Mouse (Mus musculus): Measurements from ENCODE around the gene Usp4. TPM values are rescaled to one million over a fixed set of nuclear protein-coding genes. Genes with fewer than 3 reads are reported as not detected.

Usp4 gene
- polyA plus RNA-seq, 1 experiment = 74.1 TPM

GRCm38 (mm10) chr9:108436182-108436581, 88.5 kb downstream of the Usp4 start, which contains the start of gene BC048562:
Gene BC048562, plus strand, starts transcription at chr9:108436482.
- TF ChIP-seq CTCF (conservative IDR thresholded peaks at IDR 0.05; ENCODE audit: insufficient read depth, insufficient read length, low read depth, low read length) = no peak
- no peak for DNase-seq
- H3K4me1 ChIP-seq (ENCODE audit: control insufficient read depth, insufficient read depth, low read length) = no peaks in the 10 kb centered on the region; the same call in 1 of the 2 replicates
- WGBS = 86% methylated on average over 3 of the region's 3 CpGs
- no peak within 1 kb of the TSS for H3K4me3 ChIP-seq (ENCODE audit: insufficient read depth, low read depth, low read length)
- H3K27ac ChIP-seq (ENCODE audit: insufficient read depth, low read depth, low read length) = no peak within 1 kb of the TSS
- H3K27me3 ChIP-seq (replicated peaks; ENCODE audit: control insufficient read depth, insufficient read depth, low read length) = no peaks in the 10 kb centered on the region
- H3K36me3 ChIP-seq (ENCODE audit: control insufficient read depth, insufficient read depth, low read length) = no peaks in the 10 kb centered on the region

- Histone ChIP-seq H3K4me1 (ENCODE audit: control insufficient read depth, insufficient read depth, low read length) (no peaks in the 10 kb centered on the region), H3K27ac (ENCODE audit: insufficient read depth, low read depth, low read length) (no peak overlapping the region), H3K36me3 (ENCODE audit: control insufficient read depth, insufficient read depth, low read length) (no peaks in the 10 kb centered on the region), H3K27me3 (replicated peaks; ENCODE audit: control insufficient read depth, insufficient read depth, low read length) (no peaks in the 10 kb centered on the region), H3K4me3 (ENCODE audit: insufficient read depth, low read depth, low read length) (no peak overlapping the region)
- 94% methylated on average over 6 of the region's 6 CpGs for WGBS
- TF ChIP-seq CTCF (conservative IDR thresholded peaks at IDR 0.05; ENCODE audit: insufficient read depth, insufficient read length, low read depth, low read length) = no peak
- TF ChIP-seq POLR2A (IDR thresholded peaks at IDR 0.05; ENCODE audit: low read depth, low read length) = no peak
- DNase-seq = no peak
These were observed 91.5 kb downstream of the Usp4 start for GRCm38 (mm10) chr9:108439176-108439575.

- TF ChIP-seq POLR2A (IDR thresholded peaks at IDR 0.05; ENCODE audit: low read depth, low read length) = no peak
- no peak for TF ChIP-seq CTCF (conservative IDR thresholded peaks at IDR 0.05; ENCODE audit: insufficient read depth, insufficient read length, low read depth, low read length)
- Histone ChIP-seq H3K4me1 (ENCODE audit: control insufficient read depth, insufficient read depth, low read length) (no peaks in the 10 kb centered on the region), H3K36me3 (ENCODE audit: control insufficient read depth, insufficient read depth, low read length) (no peaks in the 10 kb centered on the region), H3K4me3 (ENCODE audit: insufficient read depth, low read depth, low read length) (no peak overlapping the region), H3K27me3 (replicated peaks; ENCODE audit: control insufficient read depth, insufficient read depth, low read length) (no peaks in the 10 kb centered on the region), H3K27ac (ENCODE audit: insufficient read depth, low read depth, low read length) (no peak overlapping the region)
- DNase-seq = no peak
- 65% methylated on average over 5 of the region's 5 CpGs for WGBS
These were observed 92.8 kb downstream of the Usp4 start for GRCm38 (mm10) chr9:108440485-108440884.

GRCm38 (mm10) chr9:108441236-108441919, 93.7 kb downstream of the Usp4 start:
- H3K27ac ChIP-seq (ENCODE audit: insufficient read depth, low read depth, low read length) = no peak overlapping the region
- no peak overlapping the region for H3K4me3 ChIP-seq (ENCODE audit: insufficient read depth, low read depth, low read length)
- no peaks in the 10 kb centered on the region for H3K4me1 ChIP-seq (ENCODE audit: control insufficient read depth, insufficient read depth, low read length)
- 78% methylated on average over 11 of the region's 11 CpGs for WGBS
- no peak for DNase-seq
- H3K27me3 ChIP-seq (replicated peaks; ENCODE audit: control insufficient read depth, insufficient read depth, low read length) = no peaks in the 10 kb centered on the region
- no peaks in the 10 kb centered on the region for H3K36me3 ChIP-seq (ENCODE audit: control insufficient read depth, insufficient read depth, low read length)
- TF ChIP-seq CTCF (conservative IDR thresholded peaks at IDR 0.05; ENCODE audit: insufficient read depth, insufficient read length, low read depth, low read length) = no peak
- no peak for TF ChIP-seq POLR2A (IDR thresholded peaks at IDR 0.05; ENCODE audit: low read depth, low read length)

Other genes with a start within 250 kb of the Usp4 start
- gene Bsn, start 157.5 kb upstream of the Usp4 start, polyA plus RNA-seq (2012; rRNA removed) = 0.15 and 0.17 TPM in 2 replicates
- 66.8 and 67.2 TPM in 2 replicates for gene Dag1, start 83.9 kb upstream of the Usp4 start, polyA plus RNA-seq (2012; rRNA removed)
- 38.9 and 39.3 TPM in 2 replicates for gene Nicn1, start 57.4 kb upstream of the Usp4 start, polyA plus RNA-seq (2012; rRNA removed)
- 77.5 and 84.2 TPM in 2 replicates for gene Amt, start 51.0 kb upstream of the Usp4 start, polyA plus RNA-seq (2012; rRNA removed)
- 125 and 179 TPM in 2 replicates for gene Rhoa, start 41.7 kb upstream of the Usp4 start, polyA plus RNA-seq (2012; rRNA removed)
- gene Tcta, start 41.7 kb upstream of the Usp4 start, polyA plus RNA-seq (2012; rRNA removed) = 53.0 and 55.3 TPM in 2 replicates
- gene Gpx1, start 8.9 kb upstream of the Usp4 start, polyA plus RNA-seq (2012; rRNA removed) = 5,487 and 5,501 TPM in 2 replicates
- 0.22 and 0.50 TPM in 2 replicates for gene 1700102P08Rik, start 45.0 kb downstream of the Usp4 start, polyA plus RNA-seq (2012; rRNA removed)
- gene Ccdc36, start 80.6 kb downstream of the Usp4 start, polyA plus RNA-seq (2012; rRNA removed) = not detected in 2 replicates
- gene BC048562, start 88.6 kb downstream of the Usp4 start, polyA plus RNA-seq (2012; rRNA removed) = not detected in 2 replicates
- gene Ccdc71, start 112.7 kb downstream of the Usp4 start, polyA plus RNA-seq (2012; rRNA removed) = 26.0 and 33.5 TPM in 2 replicates
- 35.0 and 35.8 TPM in 2 replicates for gene Klhdc8b, start 113.7 kb downstream of the Usp4 start, polyA plus RNA-seq (2012; rRNA removed)
- 80.4 and 89.1 TPM in 2 replicates for gene Lamb2, start 131.9 kb downstream of the Usp4 start, polyA plus RNA-seq (2012; rRNA removed)
- gene Usp19, start 142.7 kb downstream of the Usp4 start, polyA plus RNA-seq (2012; rRNA removed) = 107 and 137 TPM in 2 replicates
- 175 and 188 TPM in 2 replicates for gene Qars, start 159.9 kb downstream of the Usp4 start, polyA plus RNA-seq (2012; rRNA removed)
- 76.3 and 85.5 TPM in 2 replicates for gene Qrich1, start 169.0 kb downstream of the Usp4 start, polyA plus RNA-seq (2012; rRNA removed)
- gene Impdh2, start 212.4 kb downstream of the Usp4 start, polyA plus RNA-seq (2012; rRNA removed) = 52.3 and 60.0 TPM in 2 replicates
- gene Ndufaf3, start 219.6 kb downstream of the Usp4 start, polyA plus RNA-seq (2012; rRNA removed) = 64.7 and 74.3 TPM in 2 replicates
- gene Dalrd3, start 222.0 kb downstream of the Usp4 start, polyA plus RNA-seq (2012; rRNA removed) = 220 and 295 TPM in 2 replicates
- 31.0 and 34.4 TPM in 2 replicates for gene Wdr6, start 230.9 kb downstream of the Usp4 start, polyA plus RNA-seq (2012; rRNA removed)
- 5.3 and 5.8 TPM in 2 replicates for gene P4htm, start 249.8 kb downstream of the Usp4 start, polyA plus RNA-seq (2012; rRNA removed)

Data from kidney, adult 2 months (tissue).